Mouse (Mus musculus) left cerebral cortex, adult 11 months (tissue): Measurements from ENCODE around the gene Neurl4.
"Not testable (repeated sequence)": the region's sequence is repeated elsewhere in the genome, so short reads cannot be mapped to it uniquely, and the experiment has no call there.

Experiments used
- DNase-seq: peaks from one replicate; pipeline ENCODE4 v3.0.0; 2022; ENCODE audit warnings: low spot score

The Neurl4 gene

DNA sequence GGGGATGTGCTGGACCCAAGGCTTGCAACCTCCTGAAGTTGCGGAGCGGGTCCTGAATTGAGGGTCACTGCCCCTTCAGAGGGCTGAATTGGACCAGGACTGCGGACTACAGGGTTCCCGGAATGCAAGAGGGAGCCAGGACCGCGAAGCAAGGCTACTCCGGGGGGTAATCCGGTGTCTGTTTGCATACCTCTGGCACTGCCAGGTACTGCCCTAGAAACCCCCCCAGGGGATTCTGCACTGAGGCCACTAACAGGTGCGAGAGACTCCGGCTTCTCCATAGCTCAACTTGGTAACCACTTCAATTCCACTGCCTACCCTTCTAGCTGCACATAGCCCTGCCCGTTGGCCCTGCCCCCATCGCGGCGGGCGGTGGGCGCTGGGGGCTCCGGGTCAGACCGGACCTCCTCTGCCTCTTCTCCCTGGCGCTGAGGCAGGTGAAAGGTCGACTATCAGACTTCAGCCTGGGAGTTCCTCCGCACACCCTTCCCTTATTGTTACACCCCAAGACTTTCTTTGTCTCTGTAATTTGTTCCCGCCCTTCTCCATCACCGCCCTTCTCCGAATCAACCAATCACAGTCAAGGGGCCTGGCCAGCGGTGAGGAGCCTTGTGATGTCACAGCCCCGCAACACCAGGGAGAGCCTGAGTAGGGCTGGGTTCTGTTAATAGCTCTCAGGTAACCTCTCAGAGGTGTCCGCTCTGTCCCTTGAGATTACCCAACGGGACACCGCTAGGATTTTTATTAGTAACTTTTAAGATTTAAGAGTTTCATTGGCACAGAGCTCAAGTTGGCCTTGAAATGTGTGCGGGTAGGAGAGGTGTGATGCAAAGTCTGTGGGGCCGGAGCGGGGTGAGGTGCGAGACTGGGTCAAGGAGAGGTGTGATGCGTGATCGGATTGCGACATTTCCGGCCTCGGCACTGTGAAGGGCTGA lies at the start of gene Neurl4, which contains the start of gene 2810408A11Rik:
Gene Neurl4, plus strand, starts transcription at position 602 of the 935 bp plus-strand sequence.
Gene 2810408A11Rik, minus strand, starts transcription at position 517 of the 935 bp plus-strand sequence.
- DNase-seq = peak; percentile 87

DNA sequence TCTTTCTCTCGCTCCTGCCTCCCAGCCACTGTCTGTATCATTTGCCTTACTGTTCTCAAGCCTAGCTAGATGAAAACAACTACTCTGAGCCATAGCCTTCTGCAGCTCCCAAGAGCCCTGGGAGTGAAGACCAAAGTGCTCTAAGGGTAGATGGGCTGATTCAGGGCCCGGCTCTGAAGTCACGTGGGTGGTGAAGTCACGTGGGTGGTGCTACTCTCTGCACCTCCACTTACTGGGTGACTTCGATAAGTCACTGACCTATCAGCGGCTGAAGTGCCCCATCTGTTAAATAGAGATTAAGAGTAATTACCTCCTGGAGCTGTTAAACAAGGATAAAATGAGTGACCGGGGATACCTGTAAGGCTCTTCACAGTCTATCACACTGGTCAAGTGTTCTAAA lies 46.9 kb upstream of the Neurl4 start:
- no peak for DNase-seq

DNA sequence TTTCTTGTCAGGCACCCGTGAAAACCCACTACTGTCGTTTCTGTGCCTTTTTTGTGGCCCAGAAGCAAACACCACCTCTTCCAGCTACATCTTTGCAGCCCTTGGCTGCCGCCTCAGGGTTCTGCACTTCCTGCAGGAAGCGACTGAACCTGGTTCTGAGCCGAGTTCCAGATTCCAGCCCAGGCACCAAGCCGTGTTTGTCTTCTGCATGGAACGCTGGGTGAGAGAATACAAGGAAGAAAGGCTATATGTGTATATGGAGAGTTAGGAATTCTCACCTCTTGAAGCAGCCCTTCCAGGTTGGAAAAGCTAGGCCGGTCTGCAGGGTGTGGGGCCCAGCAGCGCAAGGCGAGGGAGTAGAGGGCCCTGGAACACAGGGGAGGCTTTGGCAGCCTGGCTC lies 46.2 kb upstream of the Neurl4 start:
- no peak for DNase-seq

- DNase-seq = no peak
These were observed 45.5 kb upstream of the Neurl4 start for GRCm38 (mm10) chr11:69855347-69855746.

DNA sequence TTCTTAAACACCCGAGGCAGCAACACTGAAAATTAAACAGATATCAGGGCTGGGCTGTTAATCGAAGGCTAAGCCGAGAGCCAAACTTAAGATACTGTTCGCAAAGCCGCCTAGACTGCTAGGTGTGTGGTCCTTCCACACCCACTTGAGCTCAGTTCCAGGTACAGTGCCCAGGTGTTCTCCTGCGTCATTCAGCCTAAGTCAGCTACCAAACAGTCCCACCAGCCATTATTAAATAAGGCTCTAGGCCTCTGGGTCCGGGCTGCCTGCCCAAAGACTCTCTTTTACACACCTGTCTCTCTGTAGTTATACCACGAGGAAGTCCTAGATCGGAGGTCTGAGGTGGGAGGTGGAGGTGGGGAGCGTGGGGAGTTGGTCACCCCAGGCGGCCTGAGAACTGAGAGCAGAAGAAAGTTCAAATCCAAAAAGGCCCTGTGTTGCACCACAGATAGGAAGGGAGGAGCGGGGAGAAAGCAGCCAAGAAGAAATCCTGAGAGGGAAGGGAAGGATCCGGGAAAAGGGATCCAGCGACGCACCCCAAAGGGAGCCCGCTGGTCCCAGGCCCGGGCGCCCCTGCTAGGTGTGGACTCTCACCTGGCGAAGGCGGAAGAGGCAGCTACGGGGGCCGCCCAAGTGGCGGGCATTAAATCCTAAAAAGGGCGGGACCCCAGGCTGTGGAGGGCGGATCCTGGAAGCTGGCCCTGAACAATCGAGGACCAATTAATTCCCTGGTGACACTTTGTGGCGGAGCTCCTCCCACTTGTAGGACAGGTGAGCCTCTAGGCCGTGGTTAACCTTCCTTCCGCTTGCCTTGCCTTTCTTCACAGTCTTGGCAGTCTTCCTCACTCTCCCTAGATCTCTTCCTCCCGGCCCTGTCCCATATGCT lies 42.5 kb upstream of the Neurl4 start, which contains the start of gene Tnk1:
Gene Tnk1, minus strand, starts transcription at position 618 of the 886 bp plus-strand sequence.
- no peak for DNase-seq

GRCm38 (mm10) chr11:69863729-69864128 lies 37.1 kb upstream of the Neurl4 start:
- not testable (repeated sequence) for DNase-seq

DNA sequence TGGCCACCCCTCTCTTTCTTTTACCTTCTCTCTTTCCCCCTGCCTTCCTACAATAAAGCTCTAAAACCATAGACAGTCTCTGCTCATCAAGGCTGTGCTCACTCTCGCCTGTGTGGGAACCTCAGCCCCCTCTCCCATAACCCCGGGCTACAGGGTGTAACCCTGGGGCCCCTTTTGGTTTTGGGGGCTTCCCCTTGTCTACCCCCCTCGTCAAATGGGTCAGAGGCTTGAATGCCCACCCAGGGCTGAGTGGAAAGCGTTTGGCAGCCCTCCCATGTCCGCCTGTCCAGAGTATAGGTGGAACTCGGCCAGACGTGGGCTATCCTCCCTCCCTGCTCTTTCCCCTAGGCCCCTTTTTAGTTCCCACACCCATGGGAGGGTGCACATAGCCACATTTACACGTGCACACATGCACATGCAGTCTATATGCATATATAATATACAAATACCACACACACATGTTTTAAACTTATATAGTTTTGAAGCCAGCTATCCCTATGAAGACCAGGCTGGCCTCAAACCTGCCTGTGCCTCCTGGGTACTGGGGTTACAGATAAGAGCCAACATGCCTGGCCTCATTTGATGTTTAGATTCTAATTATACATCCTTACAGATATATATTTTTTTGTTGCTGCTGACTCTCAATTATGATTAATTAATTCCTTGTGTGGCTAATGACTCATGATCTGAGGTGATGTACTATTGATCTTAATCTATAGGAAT lies 36.6 kb upstream of the Neurl4 start:
- no peak for DNase-seq

DNA sequence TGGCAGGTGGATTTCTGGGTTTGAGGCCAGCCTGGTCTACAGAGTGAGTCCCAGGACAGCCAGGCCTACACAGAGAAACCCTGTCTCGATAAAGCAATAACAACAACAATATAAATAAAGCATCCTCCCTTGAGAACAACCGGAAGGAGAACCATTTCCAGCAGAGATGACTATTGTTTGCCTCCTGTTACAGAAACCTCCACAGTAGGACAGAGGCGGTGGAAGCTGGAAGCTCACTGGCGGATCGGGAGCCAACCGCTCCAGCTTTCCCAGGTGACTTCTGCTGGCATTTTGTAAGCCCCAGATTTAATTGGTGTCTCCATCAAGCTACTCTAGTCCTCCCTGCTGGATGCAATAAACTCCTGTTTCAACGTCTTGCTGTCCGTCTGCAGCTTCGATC lies 35.3 kb upstream of the Neurl4 start:
- no peak for DNase-seq

DNA sequence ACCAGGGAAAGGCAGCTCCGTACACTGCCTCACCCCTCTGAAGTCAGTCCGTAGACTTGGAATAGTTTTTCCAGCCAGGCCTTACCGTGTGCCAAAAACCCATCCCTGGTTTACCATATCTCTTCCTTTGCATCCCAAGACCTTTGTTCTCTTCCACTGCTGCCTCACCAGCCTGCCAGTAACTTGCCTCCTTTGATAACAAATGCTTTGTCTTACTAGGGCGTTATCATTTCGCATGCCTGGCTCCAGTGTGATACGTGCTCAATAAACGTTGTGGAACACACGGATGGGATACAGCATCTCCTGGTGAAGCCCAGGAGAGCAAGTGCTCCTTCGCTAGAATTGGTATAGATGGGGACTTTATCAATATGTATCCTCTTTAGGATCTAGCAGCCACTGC lies 33.5 kb upstream of the Neurl4 start:
- no peak for DNase-seq

DNA sequence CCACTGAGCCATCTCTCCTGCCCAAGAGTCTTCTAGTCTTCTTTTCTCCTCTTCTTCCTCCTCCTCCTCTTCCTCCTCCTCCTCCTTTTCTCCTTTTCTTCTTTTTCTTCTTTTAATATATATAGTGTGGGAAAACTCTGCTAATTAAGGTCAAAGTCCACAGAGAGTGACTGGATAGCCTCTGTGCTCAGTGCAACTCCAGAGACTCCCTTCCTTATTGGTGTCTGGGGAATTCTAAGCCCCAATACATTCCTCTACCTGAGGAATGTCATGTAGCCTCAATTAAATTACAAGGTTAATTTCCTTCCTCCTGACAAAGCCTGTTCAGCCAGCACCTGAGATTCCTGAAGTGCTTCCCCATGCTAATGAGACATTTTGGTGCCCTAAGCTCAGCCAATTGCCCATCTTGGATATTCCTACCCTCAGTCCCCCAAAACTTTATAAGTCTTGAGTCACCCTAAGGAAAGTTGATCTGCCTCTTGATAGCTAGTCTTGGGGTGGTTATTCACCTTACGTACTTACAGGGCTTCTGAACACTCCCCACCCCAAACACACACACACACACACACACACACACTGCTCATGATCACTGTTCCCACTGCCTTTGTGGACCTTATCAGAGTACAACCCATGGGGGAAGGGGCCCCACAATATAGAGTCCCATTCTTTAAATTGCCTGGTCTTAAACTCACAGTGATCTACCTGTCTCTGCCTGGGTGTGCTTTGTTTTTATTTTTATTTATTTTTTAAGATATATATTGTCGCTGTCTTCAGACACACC lies 30.4 kb upstream of the Neurl4 start:
- no peak for DNase-seq

- no peak for DNase-seq
These were observed 29.1 kb upstream of the Neurl4 start for GRCm38 (mm10) chr11:69871822-69872221.

- no peak for DNase-seq
These were observed 28.4 kb upstream of the Neurl4 start for GRCm38 (mm10) chr11:69872451-69872850.

DNA sequence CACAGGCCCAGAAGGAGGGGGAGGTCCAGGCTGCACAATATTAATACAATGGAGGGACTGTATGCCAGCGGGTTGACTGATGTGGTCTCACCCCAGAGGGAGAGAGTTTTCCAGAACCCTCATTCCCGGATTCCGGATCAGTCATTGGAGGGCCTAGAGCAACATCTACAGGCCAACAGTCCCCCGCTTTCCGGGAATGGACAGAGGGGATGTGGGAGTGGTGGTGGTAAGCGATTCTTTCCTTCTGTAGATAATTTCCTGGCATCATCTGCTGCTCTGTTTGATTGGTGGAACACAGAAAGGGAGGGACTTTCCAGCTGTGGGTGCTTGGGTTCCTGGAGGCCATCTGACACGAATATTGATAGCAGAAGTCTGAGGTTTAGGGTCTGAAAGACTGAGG lies 24.7 kb upstream of the Neurl4 start:
- no peak for DNase-seq

GRCm38 (mm10) chr11:69876867-69877266 lies 24.0 kb upstream of the Neurl4 start:
- DNase-seq = no peak

DNA sequence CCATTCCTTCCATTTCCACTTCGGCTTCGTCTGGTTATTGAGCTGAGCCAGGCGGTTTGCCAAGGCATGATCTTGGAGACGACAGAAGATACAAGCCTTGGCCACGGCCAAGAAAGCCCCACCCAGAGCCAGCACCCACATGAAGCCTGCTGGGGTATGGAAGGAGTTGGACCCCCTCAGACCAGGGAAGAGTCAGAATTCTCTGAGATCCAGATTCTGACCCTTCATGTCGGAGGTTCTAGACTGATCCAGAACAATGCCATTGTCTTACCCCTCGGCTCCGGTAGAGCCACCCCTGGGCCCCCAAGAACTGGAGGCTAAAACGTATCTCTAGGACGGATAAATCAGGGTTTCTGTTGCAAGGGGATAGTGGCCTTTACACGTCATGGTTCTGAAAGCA lies 23.0 kb upstream of the Neurl4 start, which contains the start of gene Tmem95:
Gene Tmem95, minus strand, starts transcription at position 141 of the 400 bp plus-strand sequence.
- DNase-seq = no peak

GRCm38 (mm10) chr11:69878399-69878798 lies 22.5 kb upstream of the Neurl4 start:
- no peak for DNase-seq

DNA sequence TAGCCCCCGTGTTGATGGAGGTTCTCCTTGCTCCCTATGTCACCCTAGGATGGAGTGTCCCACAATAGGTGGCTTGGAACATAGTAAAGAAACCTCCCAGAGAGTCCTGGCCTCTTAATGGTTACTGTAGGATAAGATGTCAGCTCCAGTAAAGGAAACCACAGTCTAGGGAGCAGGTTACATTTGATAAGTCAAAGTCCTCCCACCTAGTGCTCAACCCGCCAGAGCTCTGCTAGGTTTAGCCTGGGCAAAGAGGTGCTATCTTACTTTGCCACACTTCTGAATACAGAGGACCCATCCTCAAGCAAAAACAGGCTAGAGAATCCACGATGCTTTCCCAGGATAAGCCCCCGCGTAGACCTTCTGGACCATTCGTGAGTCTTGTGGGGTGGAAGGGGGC lies 21.9 kb upstream of the Neurl4 start:
- DNase-seq = no peak

DNA sequence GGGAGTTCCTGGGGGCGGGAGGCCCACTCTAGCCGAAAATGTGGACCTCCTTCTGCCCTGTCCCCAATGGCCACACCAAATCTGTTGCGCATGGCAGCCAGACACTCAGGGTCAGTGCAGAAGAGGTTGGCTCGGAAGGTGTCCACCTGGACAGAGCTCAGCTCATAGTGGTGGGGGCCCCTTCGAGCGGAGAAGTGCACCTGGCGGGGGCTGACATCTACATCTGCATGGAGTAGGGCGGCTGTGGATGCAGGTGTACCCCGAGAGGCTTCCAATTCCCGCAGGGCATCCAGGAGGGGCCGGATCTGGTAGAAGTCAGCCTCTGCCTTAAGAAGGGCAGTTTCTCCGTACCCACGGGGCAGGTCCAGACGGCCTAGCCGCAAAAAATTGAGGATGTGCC lies 21.2 kb upstream of the Neurl4 start:
- no peak for DNase-seq

GRCm38 (mm10) chr11:69880506-69880852 lies 20.4 kb upstream of the Neurl4 start:
- DNase-seq = no peak

DNA sequence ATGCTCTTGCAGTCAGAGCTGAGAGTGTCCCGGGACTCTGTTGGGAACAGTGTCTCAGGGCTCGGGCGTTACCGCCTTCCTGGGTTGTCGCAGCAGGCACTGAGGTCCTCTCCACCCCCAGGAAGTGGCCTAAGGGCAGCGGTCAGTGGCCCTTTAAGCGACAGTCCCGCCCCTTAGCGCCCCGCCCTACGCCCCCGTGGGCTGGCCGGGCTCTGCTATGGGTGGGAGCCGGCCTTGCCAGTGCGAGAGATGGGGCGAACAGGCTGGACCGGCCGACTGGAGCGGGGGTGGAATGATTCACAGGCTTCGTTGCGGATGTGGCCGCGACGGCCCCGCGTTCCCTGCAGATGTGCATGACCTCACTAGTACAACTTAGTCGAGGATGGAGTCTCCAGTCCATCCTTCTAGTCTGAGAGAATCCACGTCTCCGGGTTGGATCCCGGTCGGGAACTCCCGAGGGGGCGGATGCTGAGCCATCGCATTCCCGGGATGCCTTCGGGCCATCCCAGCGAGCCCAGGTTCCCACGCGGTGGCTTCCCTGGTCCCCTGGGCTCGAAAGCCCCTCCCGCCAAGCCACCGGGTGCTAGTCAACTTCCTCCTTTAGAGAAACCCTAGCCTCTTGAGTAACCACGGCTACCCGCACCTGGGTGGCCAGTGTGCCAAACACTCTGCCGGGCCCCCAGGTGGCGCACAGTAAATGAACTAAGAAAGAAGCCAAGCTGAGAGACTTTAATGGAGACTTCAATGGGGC lies 19.8 kb upstream of the Neurl4 start, which contains the start of gene Kctd11:
Gene Kctd11, minus strand, starts transcription at position 554 of the 751 bp plus-strand sequence.
- peak; percentile 54 for DNase-seq
